Mouse (Mus musculus) hindbrain, embryonic 14.5 days (tissue): ENCODE measurements around the gene Gm44502. TPM values are rescaled to one million over a fixed set of nuclear protein-coding genes. Genes with fewer than 3 reads are reported as not detected.

Source experiments
- ATAC-seq: fragments of 200-750 bp; cut with Nextera tagmentation; 2 replicates; pipeline ENCODE4 v1.8.0; 2017; ENCODE audit warnings: moderate number of reproducible peaks, mild to moderate bottlenecking, moderate TSS enrichment, moderate library complexity; ENCODE audit not compliant: low FRiP score
- DNase-seq: peaks from one replicate; pipeline ENCODE4 v3.0.0-alpha.2; 2015; ENCODE audit warnings: low spot score
- H3K27ac ChIP-seq: fragments of 300-500 bp; sonication (generic); 2 replicates; pipeline ENCODE4 v1.5.1; 2014; ENCODE audit warnings: mild to moderate bottlenecking, moderate library complexity
- H3K27me3 ChIP-seq: fragments of 300-500 bp; sonication (generic); 2 replicates; pipeline ENCODE4 v1.6.1; 2014; ENCODE audit warnings: mild to moderate bottlenecking, low read length, mixed read lengths; ENCODE audit not compliant: control insufficient read depth, insufficient read depth
- H3K36me3 ChIP-seq: fragments of 300-500 bp; sonication (generic); replicated peaks from 2 replicates; pipeline ENCODE4 v1.6.1; 2014; ENCODE audit not compliant: control insufficient read depth, insufficient read depth
- H3K4me1 ChIP-seq: fragments of 300-500 bp; sonication (generic); replicated peaks from 2 replicates; pipeline ENCODE4 v1.6.1; 2014; ENCODE audit warnings: antibody characterized with exemption, low read length, mixed read lengths; ENCODE audit not compliant: control insufficient read depth, insufficient read depth
- H3K4me2 ChIP-seq: fragments of 300-500 bp; sonication (generic); replicated peaks from 2 replicates; pipeline ENCODE4 v1.6.1; 2014; ENCODE audit warnings: mild to moderate bottlenecking, moderate library complexity
- H3K4me3 ChIP-seq: fragments of 300-500 bp; sonication (generic); replicated peaks from 2 replicates; pipeline ENCODE4 v1.5.1; 2014; ENCODE audit warnings: mild to moderate bottlenecking, low read length
- H3K9ac ChIP-seq: fragments of 300-500 bp; sonication (generic); 2 replicates; pipeline ENCODE4 v1.6.1; 2014
- H3K9me3 ChIP-seq: fragments of 300-500 bp; sonication (generic); 2 replicates; pipeline ENCODE4 v1.6.1; 2016; ENCODE audit warnings: low read length; ENCODE audit not compliant: control insufficient read depth
- WGBS: fragments of 180-500 bp; shearing (Covaris S2); extraction: QIAGEN DNeasy Blood & Tissue Kit; methylation state at CpG from one replicate; pipeline ENCODE4 v1.1.7; 2014; 5-methylcytosine and 5-hydroxymethylcytosine counted together
- polyA plus RNA-seq: library from polyadenylated mRNA; unstranded; fragments of >200 nt; fragmentation: Nextera tagmentation; extraction: Ambion mirVana; gene quantifications from 2 replicates; pipeline ENCODE4 v1.2.1, GENCODE M21; 2014

The Gm44502 gene
- polyA plus RNA-seq, 1 experiment from 2014 or later, result not detected

- H3K27ac ChIP-seq, result no peak overlapping the region
- H3K27me3 ChIP-seq, result no peaks in the 10 kb centered on the region
- H3K4me2 ChIP-seq, result no peak overlapping the region
- no peak overlapping the region for H3K4me3 ChIP-seq
- H3K9ac ChIP-seq, result no peak overlapping the region
- WGBS, result 97% methylated on average over 8 of the region's 8 CpGs
- no peaks in the 10 kb centered on the region for H3K36me3 ChIP-seq
- ATAC-seq (no peak), DNase-seq (no peak)
- peaks cover 21% of the 10 kb centered on the region for H3K4me1 ChIP-seq
- H3K9me3 ChIP-seq, result no peaks in the 10 kb centered on the region
Measured at GRCm38 (mm10) chr15:89473921-89474320, 44.4 kb upstream of the Gm44502 start.

- Histone ChIP-seq H3K27ac (no peak overlapping the region), H3K4me2 (no peak overlapping the region), H3K27me3 (no peaks in the 10 kb centered on the region), H3K4me1 (peaks cover 21% of the 10 kb centered on the region), H3K9me3 (no peaks in the 10 kb centered on the region), H3K36me3 (no peaks in the 10 kb centered on the region), H3K9ac (no peak overlapping the region), H3K4me3 (no peak overlapping the region)
- DNase-seq, result no peak
- WGBS, result 87% methylated on average over 9 of the region's 9 CpGs
- ATAC-seq, result no peak
Measured at GRCm38 (mm10) chr15:89473370-89473769, 43.9 kb upstream of the Gm44502 start.

- Histone ChIP-seq H3K4me3 (no peak overlapping the region), H3K9ac (no peak overlapping the region), H3K27me3 (no peaks in the 10 kb centered on the region), H3K9me3 (no peaks in the 10 kb centered on the region), H3K4me2 (no peak overlapping the region), H3K27ac (no peak overlapping the region), H3K36me3 (no peaks in the 10 kb centered on the region), H3K4me1 (peaks cover 10% of the 10 kb centered on the region)
- no peak for ATAC-seq
- WGBS, result 85% methylated on average over 4 of the region's 4 CpGs
- no peak for DNase-seq
Measured at GRCm38 (mm10) chr15:89471476-89471875, 42.0 kb upstream of the Gm44502 start.

GRCm38 (mm10) chr15:89468577-89468976 is 39.1 kb upstream of the Gm44502 start:
- H3K36me3 ChIP-seq, result peaks cover 10% of the 10 kb centered on the region
- no peaks in the 10 kb centered on the region for H3K27me3 ChIP-seq
- no peaks in the 10 kb centered on the region for H3K4me1 ChIP-seq
- H3K4me3 ChIP-seq, result no peak overlapping the region
- WGBS, result 34% methylated on average over 2 of the region's 2 CpGs
- no peaks in the 10 kb centered on the region for H3K9me3 ChIP-seq
- DNase-seq, result peak; percentile 63
- H3K27ac ChIP-seq, result no peak overlapping the region
- no peak overlapping the region for H3K4me2 ChIP-seq
- ATAC-seq, result no peak
- H3K9ac ChIP-seq, result no peak overlapping the region

GRCm38 (mm10) chr15:89465052-89465451 is 35.6 kb upstream of the Gm44502 start:
- no peaks in the 10 kb centered on the region for H3K9me3 ChIP-seq
- no peak overlapping the region for H3K4me2 ChIP-seq
- no peak overlapping the region for H3K4me3 ChIP-seq
- H3K4me1 ChIP-seq, result no peaks in the 10 kb centered on the region
- H3K27me3 ChIP-seq, result no peaks in the 10 kb centered on the region
- 7% methylated on average over 1 of the region's 1 CpGs for WGBS
- peak; percentile 42 for DNase-seq
- peak; percentile 44; the same call in 1 of the 2 replicates for ATAC-seq
- no peak overlapping the region for H3K27ac ChIP-seq
- no peak overlapping the region for H3K9ac ChIP-seq
- peaks cover 46% of the 10 kb centered on the region for H3K36me3 ChIP-seq

- H3K4me1 ChIP-seq, result no peaks in the 10 kb centered on the region
- H3K4me3 ChIP-seq, result no peak overlapping the region
- no peaks in the 10 kb centered on the region for H3K9me3 ChIP-seq
- ATAC-seq (no peak), DNase-seq (no peak)
- no peak overlapping the region for H3K4me2 ChIP-seq
- H3K36me3 ChIP-seq, result peaks cover 59% of the 10 kb centered on the region
- H3K9ac ChIP-seq, result no peak overlapping the region
- no peak overlapping the region for H3K27ac ChIP-seq
- no peaks in the 10 kb centered on the region for H3K27me3 ChIP-seq
- WGBS, result 70% methylated on average over 5 of the region's 5 CpGs
Measured at GRCm38 (mm10) chr15:89463334-89464235, 34.1 kb upstream of the Gm44502 start.

GRCm38 (mm10) chr15:89462176-89462575 is 32.7 kb upstream of the Gm44502 start:
- no peak overlapping the region for H3K4me2 ChIP-seq
- DNase-seq, result no peak
- no peaks in the 10 kb centered on the region for H3K27me3 ChIP-seq
- H3K4me3 ChIP-seq, result no peak overlapping the region
- WGBS, result 81% methylated on average over 7 of the region's 7 CpGs
- no peak overlapping the region for H3K27ac ChIP-seq
- H3K36me3 ChIP-seq, result peaks cover 73% of the 10 kb centered on the region
- H3K4me1 ChIP-seq, result no peaks in the 10 kb centered on the region
- ATAC-seq, result no peak
- H3K9ac ChIP-seq, result no peak overlapping the region
- H3K9me3 ChIP-seq, result no peaks in the 10 kb centered on the region

GRCm38 (mm10) chr15:89461321-89461720 is 31.8 kb upstream of the Gm44502 start:
- WGBS, result 85% methylated on average over 15 of the region's 15 CpGs

GRCm38 (mm10) chr15:89460298-89460697 is 30.8 kb upstream of the Gm44502 start:
- Histone ChIP-seq H3K4me2 (no peak overlapping the region), H3K4me3 (no peak overlapping the region), H3K9me3 (no peaks in the 10 kb centered on the region), H3K27ac (no peak overlapping the region), H3K27me3 (no peaks in the 10 kb centered on the region), H3K4me1 (peaks cover 9% of the 10 kb centered on the region), H3K36me3 (peaks cover 83% of the 10 kb centered on the region), H3K9ac (no peak overlapping the region)
- no peak for DNase-seq
- 83% methylated on average over 10 of the region's 10 CpGs for WGBS
- no peak for ATAC-seq

More at GRCm38 (mm10) chr15:89461321-89461720, 31.8 kb upstream of the Gm44502 start:
- Histone ChIP-seq H3K4me1 (no peaks in the 10 kb centered on the region), H3K9me3 (no peaks in the 10 kb centered on the region), H3K9ac (no peak overlapping the region), H3K4me2 (no peak overlapping the region), H3K27ac (no peak overlapping the region), H3K36me3 (peaks cover 82% of the 10 kb centered on the region), H3K4me3 (no peak overlapping the region), H3K27me3 (no peaks in the 10 kb centered on the region)
- DNase-seq, result no peak
- no peak for ATAC-seq
